Mouse (Mus musculus) cerebellum, adult 9-11 months (tissue): ENCODE results near the gene Acta2.

Experiments
- DNase-seq: peaks from one replicate; pipeline ENCODE4 v3.0.0; 2022

The Acta2 gene

GRCm38 (mm10) chr19:34254880-34255681 is at the start of gene Acta2:
Gene Acta2 (minus strand): TSS chr19:34255590.
- DNase-seq = no peak

GRCm38 (mm10) chr19:34304917-34305316 is 49.5 kb upstream of the Acta2 start:
- DNase-seq = no peak

GRCm38 (mm10) chr19:34300430-34300829 is 45.0 kb upstream of the Acta2 start:
- DNase-seq = no peak

GRCm38 (mm10) chr19:34299229-34299628 is 43.8 kb upstream of the Acta2 start:
- DNase-seq = no peak

GRCm38 (mm10) chr19:34298531-34298930 is 43.1 kb upstream of the Acta2 start:
- DNase-seq = no peak

- DNase-seq = no peak
These were observed 40.1 kb upstream of the Acta2 start for GRCm38 (mm10) chr19:34295442-34295841.

GRCm38 (mm10) chr19:34293376-34293947 is 38.1 kb upstream of the Acta2 start:
- no peak for DNase-seq

GRCm38 (mm10) chr19:34292701-34293100 is 37.3 kb upstream of the Acta2 start:
- no peak for DNase-seq

GRCm38 (mm10) chr19:34291956-34292355 is 36.6 kb upstream of the Acta2 start:
- DNase-seq = no peak

GRCm38 (mm10) chr19:34291379-34291778 is 36.0 kb upstream of the Acta2 start:
- DNase-seq = no peak

- DNase-seq = no peak
These were observed 35.5 kb upstream of the Acta2 start for GRCm38 (mm10) chr19:34290872-34291341.

- DNase-seq = no peak
These were observed 34.8 kb upstream of the Acta2 start, which contains the start of gene Fas for GRCm38 (mm10) chr19:34289948-34290789. Gene Fas (plus strand): TSS chr19:34290666.

GRCm38 (mm10) chr19:34288696-34289095 is 33.3 kb upstream of the Acta2 start:
- no peak for DNase-seq

- DNase-seq = no peak
These were observed 32.4 kb upstream of the Acta2 start for GRCm38 (mm10) chr19:34287656-34288415.

GRCm38 (mm10) chr19:34287221-34287620 is 31.8 kb upstream of the Acta2 start:
- DNase-seq = no peak

- DNase-seq = no peak
These were observed 29.4 kb upstream of the Acta2 start for GRCm38 (mm10) chr19:34284826-34285225.

GRCm38 (mm10) chr19:34284383-34284782 is 29.0 kb upstream of the Acta2 start:
- DNase-seq = no peak

- DNase-seq = no peak
These were observed 28.2 kb upstream of the Acta2 start for GRCm38 (mm10) chr19:34283614-34284013.

GRCm38 (mm10) chr19:34278078-34278477 is 22.7 kb upstream of the Acta2 start:
- no peak for DNase-seq

GRCm38 (mm10) chr19:34273073-34273472 is 17.7 kb upstream of the Acta2 start:
- no peak for DNase-seq

GRCm38 (mm10) chr19:34270824-34271464 is 15.6 kb upstream of the Acta2 start:
- DNase-seq = no peak

- no peak for DNase-seq
These were observed 14.8 kb upstream of the Acta2 start for GRCm38 (mm10) chr19:34270106-34270726.
